Mouse (Mus musculus) hindbrain, embryonic 13.5 days (tissue): ENCODE data around the gene Gtdc1. TPM values are rescaled to one million over a fixed set of nuclear protein-coding genes. Genes with fewer than 3 reads are reported as not detected.

Experiments used
- ATAC-seq: fragments of 200-750 bp; cut with Nextera tagmentation; 2 replicates; pipeline ENCODE4 v1.8.0; 2017; ENCODE audit warnings: moderate TSS enrichment; ENCODE audit not compliant: low FRiP score
- H3K27ac ChIP-seq: fragments of 300-500 bp; sonication (generic); 2 replicates; pipeline ENCODE4 v1.5.1; 2015; ENCODE audit warnings: inconsistent platforms, mild to moderate bottlenecking, moderate library complexity
- H3K27me3 ChIP-seq: fragments of 300-500 bp; sonication (generic); 2 replicates; pipeline ENCODE4 v1.6.1; 2015; ENCODE audit warnings: mild to moderate bottlenecking, inconsistent platforms
- H3K36me3 ChIP-seq: fragments of 300-500 bp; sonication (generic); 2 replicates; pipeline ENCODE4 v1.6.1; 2015; ENCODE audit warnings: mild to moderate bottlenecking, inconsistent platforms
- H3K4me1 ChIP-seq: fragments of 300-500 bp; sonication (generic); replicated peaks from 2 replicates; pipeline ENCODE4 v1.6.1; 2015; ENCODE audit warnings: inconsistent platforms
- H3K4me2 ChIP-seq: fragments of 300-500 bp; sonication (generic); 2 replicates; pipeline ENCODE4 v1.6.1; 2015; ENCODE audit warnings: inconsistent platforms, mild to moderate bottlenecking, moderate library complexity
- H3K4me3 ChIP-seq: fragments of 300-500 bp; sonication (generic); 2 replicates; pipeline ENCODE4 v1.5.1; 2015; ENCODE audit warnings: mild to moderate bottlenecking, inconsistent platforms
- H3K9ac ChIP-seq: fragments of 300-500 bp; sonication (generic); 2 replicates; pipeline ENCODE4 v1.6.1; 2015; ENCODE audit warnings: mild to moderate bottlenecking, inconsistent platforms
- H3K9me3 ChIP-seq: fragments of 300-500 bp; sonication (generic); 2 replicates; pipeline ENCODE4 v1.6.1; 2016; ENCODE audit warnings: inconsistent platforms
- WGBS: fragments of 180-500 bp; shearing (Covaris S2); methylation state at CpG from one replicate; pipeline ENCODE4 v1.1.7; 2015; 5-methylcytosine and 5-hydroxymethylcytosine counted together
- polyA plus RNA-seq: library from polyadenylated mRNA; unstranded; fragments of >200 nt; fragmentation: Nextera tagmentation; extraction: Ambion mirVana; gene quantifications from 2 replicates; pipeline ENCODE4 v1.2.1, GENCODE M21; 2015

Gtdc1 gene
- 19.9 and 21.0 TPM in 2 replicates for polyA plus RNA-seq

DNA sequence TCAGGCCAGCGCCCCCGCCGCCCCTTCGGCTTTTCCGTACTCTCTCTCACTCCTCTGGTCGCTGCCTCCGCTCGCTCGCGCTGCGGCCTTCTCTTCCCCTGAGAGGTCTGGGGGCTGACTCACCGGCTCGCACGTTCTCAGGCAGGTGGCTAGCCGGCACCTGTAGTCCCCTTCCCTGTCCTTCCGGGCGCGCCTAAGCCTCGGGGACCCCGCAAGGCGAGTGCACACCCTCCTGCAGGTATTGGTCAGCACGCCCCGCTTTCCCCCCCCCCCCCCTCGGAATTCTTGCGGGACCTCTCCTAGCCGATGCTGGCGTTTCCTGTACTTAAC, at the start of gene Gtdc1:
Gene Gtdc1, minus strand, starts transcription at position 176 of the 330 bp plus-strand sequence.
- peak; percentile 80; the same call in 1 of the 2 replicates for ATAC-seq
- H3K27me3 ChIP-seq, result 0 out of 2 replicates have a peak, but pooled peaks cover 2% of the 10 kb centered on the region
- H3K9me3 ChIP-seq, result no peaks in the 10 kb centered on the region
- peaks cover 8% of the 10 kb centered on the region for H3K4me1 ChIP-seq
- under 1% methylated on average over 22 of the region's 27 CpGs for WGBS
- H3K36me3 ChIP-seq, result no peaks in the 10 kb centered on the region
- peak within 1 kb of the TSS; percentile 95 for H3K27ac ChIP-seq
- peak within 1 kb of the TSS; percentile 67 for H3K4me2 ChIP-seq
- H3K4me3 ChIP-seq, result peak within 1 kb of the TSS; percentile 71
- H3K9ac ChIP-seq, result peak within 1 kb of the TSS; percentile 86

GRCm38 (mm10) chr2:44977051-44977450, 49.6 kb upstream of the Gtdc1 start:
- H3K4me1 ChIP-seq, result peaks cover 16% of the 10 kb centered on the region
- H3K4me2 ChIP-seq, result no peak overlapping the region
- no peaks in the 10 kb centered on the region for H3K9me3 ChIP-seq
- H3K9ac ChIP-seq, result no peak overlapping the region
- H3K27ac ChIP-seq, result no peak overlapping the region
- no peak overlapping the region for H3K4me3 ChIP-seq
- ATAC-seq, result no peak
- no peaks in the 10 kb centered on the region for H3K36me3 ChIP-seq
- 69% methylated on average over 3 of the region's 3 CpGs for WGBS
- 0 out of 2 replicates have a peak, but pooled peaks cover 3% of the 10 kb centered on the region for H3K27me3 ChIP-seq

DNA sequence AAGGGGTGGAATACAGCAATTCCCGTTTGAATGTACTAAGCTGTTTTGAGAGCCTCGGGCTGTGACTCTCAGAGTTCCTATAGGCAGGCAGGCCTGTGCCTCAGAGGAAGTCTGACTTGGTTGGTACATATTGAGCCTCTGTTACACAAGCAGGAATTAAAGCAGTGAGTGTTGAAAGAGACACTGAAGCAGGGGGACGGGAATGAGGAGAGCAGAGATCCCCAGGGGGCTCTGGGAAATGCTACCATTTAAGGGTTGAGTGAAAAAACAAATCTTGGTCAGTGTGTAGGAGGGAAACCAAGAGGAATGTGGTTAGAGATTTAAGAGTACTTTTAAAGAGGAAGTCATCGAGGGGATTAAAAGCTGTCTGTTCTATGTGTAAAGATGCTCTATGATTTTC, 49.0 kb upstream of the Gtdc1 start:
- no peak for ATAC-seq

GRCm38 (mm10) chr2:44973828-44974227, 46.4 kb upstream of the Gtdc1 start:
- Histone ChIP-seq H3K27me3 (0 out of 2 replicates have a peak, but pooled peaks cover 3% of the 10 kb centered on the region), H3K4me3 (no peak overlapping the region), H3K9ac (no peak overlapping the region), H3K36me3 (no peaks in the 10 kb centered on the region), H3K4me1 (peaks cover 5% of the 10 kb centered on the region), H3K9me3 (no peaks in the 10 kb centered on the region), H3K27ac (no peak overlapping the region), H3K4me2 (no peak overlapping the region)
- WGBS, result 86% methylated on average over 6 of the region's 6 CpGs
- ATAC-seq, result no peak

More for the DNA sequence above, 49.0 kb upstream of the Gtdc1 start:
- peaks cover 16% of the 10 kb centered on the region for H3K4me1 ChIP-seq
- no peak overlapping the region for H3K9ac ChIP-seq
- no peak overlapping the region for H3K4me2 ChIP-seq
- no peak overlapping the region for H3K27ac ChIP-seq
- H3K9me3 ChIP-seq, result no peaks in the 10 kb centered on the region
- no peak overlapping the region for H3K4me3 ChIP-seq
- no peaks in the 10 kb centered on the region for H3K36me3 ChIP-seq
- WGBS, result 64% methylated on average over 4 of the region's 4 CpGs
- 0 out of 2 replicates have a peak, but pooled peaks cover 3% of the 10 kb centered on the region for H3K27me3 ChIP-seq

- Histone ChIP-seq H3K27me3 (no peaks in the 10 kb centered on the region), H3K27ac (no peak overlapping the region), H3K9ac (no peak overlapping the region), H3K4me3 (no peak overlapping the region), H3K9me3 (no peaks in the 10 kb centered on the region), H3K4me2 (no peak overlapping the region), H3K4me1 (no peaks in the 10 kb centered on the region), H3K36me3 (no peaks in the 10 kb centered on the region)
- WGBS, result 87% methylated on average over 6 of the region's 6 CpGs
- no peak for ATAC-seq
These were observed 42.7 kb upstream of the Gtdc1 start for GRCm38 (mm10) chr2:44970087-44970646.

GRCm38 (mm10) chr2:44969640-44970039, 42.2 kb upstream of the Gtdc1 start:
- H3K9ac ChIP-seq, result no peak overlapping the region
- H3K27me3 ChIP-seq, result no peaks in the 10 kb centered on the region
- 93% methylated on average over 1 of the region's 1 CpGs for WGBS
- H3K4me3 ChIP-seq, result no peak overlapping the region
- H3K27ac ChIP-seq, result no peak overlapping the region
- H3K9me3 ChIP-seq, result no peaks in the 10 kb centered on the region
- no peak overlapping the region for H3K4me2 ChIP-seq
- ATAC-seq, result no peak
- H3K4me1 ChIP-seq, result no peaks in the 10 kb centered on the region
- no peaks in the 10 kb centered on the region for H3K36me3 ChIP-seq

DNA sequence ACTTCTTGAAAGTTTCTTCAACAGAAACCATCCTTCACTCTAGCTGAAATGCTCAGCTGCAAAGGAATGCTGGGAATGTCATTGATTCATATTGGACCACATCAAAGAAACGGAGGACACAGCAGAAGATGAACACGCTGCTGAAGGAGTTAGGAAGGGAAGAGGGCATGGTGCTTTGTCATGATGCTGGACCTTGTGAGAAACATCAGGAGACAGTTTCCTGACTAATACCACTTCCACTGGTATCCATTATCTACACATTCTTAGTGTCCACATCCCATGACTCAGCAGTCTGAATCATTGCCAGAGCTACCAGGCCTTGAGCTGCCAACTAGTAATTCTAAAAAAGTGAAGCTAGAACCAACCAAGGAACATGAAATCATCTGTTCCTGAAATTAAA, 41.8 kb upstream of the Gtdc1 start:
- no peaks in the 10 kb centered on the region for H3K4me1 ChIP-seq
- H3K36me3 ChIP-seq, result no peaks in the 10 kb centered on the region
- ATAC-seq, result no peak
- H3K4me2 ChIP-seq, result no peak overlapping the region
- H3K9me3 ChIP-seq, result no peaks in the 10 kb centered on the region
- no peak overlapping the region for H3K27ac ChIP-seq
- no peak overlapping the region for H3K9ac ChIP-seq
- H3K27me3 ChIP-seq, result no peaks in the 10 kb centered on the region
- WGBS, result 78% methylated on average over 2 of the region's 2 CpGs
- no peak overlapping the region for H3K4me3 ChIP-seq

DNA sequence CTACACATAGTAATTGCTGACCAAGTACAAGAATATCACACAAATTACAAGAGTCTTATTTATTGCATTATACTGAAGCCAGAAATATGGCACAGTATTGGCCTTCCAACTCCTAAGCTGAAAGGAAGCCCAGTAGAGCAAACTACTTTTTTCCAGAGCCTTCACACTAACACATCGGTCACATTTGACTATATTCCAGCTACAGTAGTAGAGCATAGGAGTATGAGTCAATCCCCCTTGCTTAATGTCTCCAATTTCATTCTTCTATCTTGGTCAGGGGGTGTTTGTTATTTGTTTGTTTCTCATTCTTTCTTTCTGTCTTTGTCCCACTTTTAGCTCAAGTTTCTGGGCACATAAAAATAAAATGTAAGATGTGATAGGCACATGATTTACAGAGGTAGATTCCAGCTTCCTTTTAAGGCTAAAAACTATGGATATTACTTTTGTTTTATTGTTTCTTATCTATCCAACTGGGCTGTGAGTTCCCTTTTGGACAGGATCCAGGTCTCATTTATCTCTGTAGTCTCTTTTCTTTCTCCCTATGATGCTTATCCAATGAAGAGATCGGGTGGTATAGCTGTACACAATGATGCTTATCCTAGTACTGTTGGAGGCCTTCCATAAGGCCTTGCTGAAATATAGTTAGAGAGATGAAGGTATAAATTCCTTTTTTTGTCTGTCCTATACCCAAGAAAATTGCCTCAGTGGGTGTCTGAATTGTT, 38.5 kb upstream of the Gtdc1 start:
- no peaks in the 10 kb centered on the region for H3K36me3 ChIP-seq
- H3K4me3 ChIP-seq, result no peak overlapping the region
- 88% methylated on average over 2 of the region's 2 CpGs for WGBS
- no peaks in the 10 kb centered on the region for H3K27me3 ChIP-seq
- H3K9ac ChIP-seq, result no peak overlapping the region
- no peak overlapping the region for H3K4me2 ChIP-seq
- no peak for ATAC-seq
- H3K27ac ChIP-seq, result no peak overlapping the region
- no peaks in the 10 kb centered on the region for H3K4me1 ChIP-seq
- no peaks in the 10 kb centered on the region for H3K9me3 ChIP-seq

GRCm38 (mm10) chr2:44962620-44963019, 35.2 kb upstream of the Gtdc1 start:
- H3K27ac ChIP-seq, result no peak overlapping the region
- 91% methylated on average over 5 of the region's 5 CpGs for WGBS
- H3K9ac ChIP-seq, result no peak overlapping the region
- H3K4me1 ChIP-seq, result no peaks in the 10 kb centered on the region
- ATAC-seq, result no peak
- no peak overlapping the region for H3K4me2 ChIP-seq
- H3K27me3 ChIP-seq, result no peaks in the 10 kb centered on the region
- no peak overlapping the region for H3K4me3 ChIP-seq
- H3K36me3 ChIP-seq, result no peaks in the 10 kb centered on the region
- H3K9me3 ChIP-seq, result no peaks in the 10 kb centered on the region

- no peak overlapping the region for H3K4me3 ChIP-seq
- H3K4me2 ChIP-seq, result no peak overlapping the region
- H3K27me3 ChIP-seq, result no peaks in the 10 kb centered on the region
- H3K9me3 ChIP-seq, result no peaks in the 10 kb centered on the region
- H3K27ac ChIP-seq, result no peak overlapping the region
- no peaks in the 10 kb centered on the region for H3K36me3 ChIP-seq
- no peak for ATAC-seq
- no peak overlapping the region for H3K9ac ChIP-seq
- H3K4me1 ChIP-seq, result no peaks in the 10 kb centered on the region
- WGBS, result 90% methylated on average over 4 of the region's 4 CpGs
These were observed 33.7 kb upstream of the Gtdc1 start for GRCm38 (mm10) chr2:44961192-44961591.

DNA sequence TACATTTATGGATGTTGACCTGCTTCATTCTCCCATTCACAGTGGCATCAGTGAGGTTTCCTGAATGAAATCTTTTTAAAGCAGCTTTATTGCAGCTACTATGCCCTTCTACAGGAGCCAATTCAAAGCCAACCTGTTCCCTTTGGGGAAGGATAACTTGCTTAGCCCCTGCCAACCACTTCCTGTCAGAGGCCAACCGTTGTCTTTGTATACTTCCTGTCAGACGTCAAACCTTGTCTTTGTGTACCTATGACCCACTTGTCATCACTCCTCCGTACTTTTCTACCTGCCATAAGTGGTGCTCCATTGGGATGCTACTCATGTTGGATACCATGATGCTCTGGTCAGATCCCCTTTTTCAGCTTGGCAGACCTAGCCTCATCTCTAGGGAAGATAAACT, 33.1 kb upstream of the Gtdc1 start:
- no peak for ATAC-seq
- no peak overlapping the region for H3K4me2 ChIP-seq
- H3K36me3 ChIP-seq, result no peaks in the 10 kb centered on the region
- 75% methylated on average over 3 of the region's 3 CpGs for WGBS
- H3K27me3 ChIP-seq, result no peaks in the 10 kb centered on the region
- H3K27ac ChIP-seq, result no peak overlapping the region
- no peak overlapping the region for H3K9ac ChIP-seq
- H3K9me3 ChIP-seq, result no peaks in the 10 kb centered on the region
- no peaks in the 10 kb centered on the region for H3K4me1 ChIP-seq
- no peak overlapping the region for H3K4me3 ChIP-seq

DNA sequence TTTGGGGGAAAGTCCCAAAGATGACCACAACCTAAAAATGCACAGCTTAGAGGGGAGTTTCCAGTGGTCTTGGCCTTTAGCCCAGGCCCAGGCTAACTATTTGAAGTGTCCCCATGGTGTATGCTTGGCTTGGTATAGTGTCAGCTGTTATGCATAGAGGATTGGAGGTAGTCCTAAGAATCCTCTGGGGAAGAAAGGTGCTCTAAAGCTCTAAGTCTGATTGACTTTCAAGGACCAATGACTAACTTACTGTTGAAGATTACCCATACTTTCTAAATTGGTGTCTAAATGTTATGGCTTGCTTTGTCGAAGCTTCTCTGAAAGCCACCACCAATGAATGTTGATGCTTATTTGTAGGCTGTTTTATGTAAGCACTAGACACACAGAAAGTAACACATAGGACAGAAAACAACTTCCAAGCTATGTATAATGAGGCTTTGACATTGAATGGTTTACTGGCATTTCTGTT, 29.9 kb upstream of the Gtdc1 start:
- H3K4me3 ChIP-seq, result no peak overlapping the region
- ATAC-seq, result no peak
- 100% methylated on average over 1 of the region's 1 CpGs for WGBS

DNA sequence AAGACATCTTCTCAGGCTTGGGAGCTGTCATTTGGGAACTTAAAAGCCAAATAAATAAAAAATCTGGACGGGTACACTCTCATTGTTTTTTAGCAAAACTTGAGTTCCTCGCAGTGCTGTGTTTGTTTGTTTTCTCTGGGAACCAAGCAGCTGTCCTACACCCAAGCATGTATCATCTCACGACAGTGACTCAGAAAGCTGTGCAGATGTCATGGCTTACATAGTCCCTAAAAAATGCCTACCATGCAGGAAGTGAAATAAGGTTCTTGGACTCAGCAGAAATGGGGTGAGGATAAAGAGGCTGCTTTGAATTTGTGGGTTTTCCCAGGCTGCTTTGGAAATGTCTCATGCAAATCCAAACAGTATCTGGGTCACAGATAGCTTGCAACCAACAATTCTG, 28.8 kb upstream of the Gtdc1 start:
- WGBS, result 60% methylated on average over 3 of the region's 3 CpGs
- ATAC-seq, result no peak
- no peaks in the 10 kb centered on the region for H3K4me1 ChIP-seq

More for the DNA sequence above, 29.9 kb upstream of the Gtdc1 start:
- no peaks in the 10 kb centered on the region for H3K36me3 ChIP-seq
- H3K9ac ChIP-seq, result no peak overlapping the region
- no peaks in the 10 kb centered on the region for H3K9me3 ChIP-seq
- no peaks in the 10 kb centered on the region for H3K27me3 ChIP-seq
- no peak overlapping the region for H3K4me2 ChIP-seq
- H3K27ac ChIP-seq, result no peak overlapping the region
- H3K4me1 ChIP-seq, result no peaks in the 10 kb centered on the region

More for the DNA sequence above, 28.8 kb upstream of the Gtdc1 start:
- Histone ChIP-seq H3K9ac (no peak overlapping the region), H3K4me2 (no peak overlapping the region), H3K9me3 (no peaks in the 10 kb centered on the region), H3K27ac (no peak overlapping the region), H3K4me3 (no peak overlapping the region), H3K36me3 (no peaks in the 10 kb centered on the region), H3K27me3 (no peaks in the 10 kb centered on the region)
